Mouse (Mus musculus) MN1 (cell line): ENCODE results near the gene Abcc5.
"Not testable (repeated sequence)": the region's sequence is repeated elsewhere in the genome, so short reads cannot be mapped to it uniquely, and the experiment has no call there.

Source experiments
- DNase-seq: peaks from one replicate; pipeline ENCODE4 v3.0.0-alpha.2; 2016; ENCODE audit warnings: low spot score

Abcc5 gene

GRCm38 (mm10) chr16:20425855-20426598 lies at the start of gene Abcc5:
Gene Abcc5, minus strand, starts transcription at chr16:20426394.
- DNase-seq = peak; percentile 90

- DNase-seq = no peak
Measured at GRCm38 (mm10) chr16:20475335-20475734, 49.1 kb upstream of the Abcc5 start.

- no peak for DNase-seq
Measured at GRCm38 (mm10) chr16:20474786-20475185, 48.6 kb upstream of the Abcc5 start.

GRCm38 (mm10) chr16:20474211-20474610 lies 48.0 kb upstream of the Abcc5 start:
- DNase-seq = no peak

- no peak for DNase-seq
Measured at GRCm38 (mm10) chr16:20473748-20474147, 47.6 kb upstream of the Abcc5 start.

GRCm38 (mm10) chr16:20471686-20472085 lies 45.5 kb upstream of the Abcc5 start:
- DNase-seq = no peak

- no peak for DNase-seq
Measured at GRCm38 (mm10) chr16:20470981-20471380, 44.8 kb upstream of the Abcc5 start.

- no peak for DNase-seq
Measured at GRCm38 (mm10) chr16:20464725-20465124, 38.5 kb upstream of the Abcc5 start.

GRCm38 (mm10) chr16:20458736-20459135 lies 32.5 kb upstream of the Abcc5 start:
- DNase-seq = not testable (repeated sequence)

GRCm38 (mm10) chr16:20456106-20456505 lies 29.9 kb upstream of the Abcc5 start:
- DNase-seq = no peak

- DNase-seq = no peak
Measured at GRCm38 (mm10) chr16:20454155-20454654, 28.0 kb upstream of the Abcc5 start.

GRCm38 (mm10) chr16:20451774-20452173 lies 25.6 kb upstream of the Abcc5 start:
- no peak for DNase-seq

GRCm38 (mm10) chr16:20445871-20446270 lies 19.7 kb upstream of the Abcc5 start:
- DNase-seq = no peak

GRCm38 (mm10) chr16:20444831-20445388 lies 18.7 kb upstream of the Abcc5 start:
- DNase-seq = no peak

GRCm38 (mm10) chr16:20442871-20443270 lies 16.7 kb upstream of the Abcc5 start:
- no peak for DNase-seq

- peak; percentile 41 for DNase-seq
Measured at GRCm38 (mm10) chr16:20438673-20439415, 12.7 kb upstream of the Abcc5 start.

GRCm38 (mm10) chr16:20438046-20438445 lies 11.9 kb upstream of the Abcc5 start:
- DNase-seq = not testable (repeated sequence)

- no peak for DNase-seq
Measured at GRCm38 (mm10) chr16:20436281-20436680, 10.1 kb upstream of the Abcc5 start.

GRCm38 (mm10) chr16:20429328-20429727 lies 3.1 kb upstream of the Abcc5 start:
- no peak for DNase-seq

- no peak for DNase-seq
Measured at GRCm38 (mm10) chr16:20427566-20427965, 1.4 kb upstream of the Abcc5 start.

GRCm38 (mm10) chr16:20424719-20425650 lies 1.2 kb downstream of the Abcc5 start:
- peak; percentile 6 for DNase-seq

GRCm38 (mm10) chr16:20424226-20424663 lies 1.9 kb downstream of the Abcc5 start:
- DNase-seq = peak; percentile 30
